Mouse (Mus musculus) brain, embryonic 14.5 days (tissue): ENCODE measurements at regions not wholly inside any gene's neighbourhood (a gene's known extent, or its start where the extent isn't known, plus 50 kb on each side); places are given as distances from the start of the nearest gene placed in this dataset.

Source experiments
- CTCF ChIP-seq: fragments of 200-500 bp; IDR thresholded peaks from 2 replicates; pipeline ENCODE4 v1.5.1; 2012; ENCODE audit warnings: inconsistent platforms, mild to moderate bottlenecking, moderate library complexity, borderline replicate concordance; ENCODE audit not compliant: insufficient read depth, insufficient read length; ENCODE audit errors: extremely low read depth
- POLR2A ChIP-seq: fragments of 200-500 bp; IDR thresholded peaks from 2 replicates; pipeline ENCODE4 v1.6.1; 2012; ENCODE audit warnings: mild to moderate bottlenecking, inconsistent platforms, borderline replicate concordance; ENCODE audit not compliant: poor library complexity, insufficient read depth, insufficient read length, severe bottlenecking; ENCODE audit errors: extremely low read depth

GRCm38 (mm10) chr7:36529504-36530065 lies 168.3 kb upstream of the Tshz3 start:
- TF ChIP-seq POLR2A: no peak
- TF ChIP-seq CTCF: no peak
